Mouse (Mus musculus): Measurements from ENCODE around the gene Gabrb2.

Gene Gabrb2

GRCm38 (mm10) chr11:42418996-42419782 is at the start of gene Gabrb2:
Gene Gabrb2 (plus strand): TSS chr11:42419757.
- no peak for DNase-seq (ENCODE audit: low spot score in 2 of 2)

GRCm38 (mm10) chr11:42378983-42379382 is 40.6 kb upstream of the Gabrb2 start:
- DNase-seq (ENCODE audit: low spot score in 2 of 2) = no peak

GRCm38 (mm10) chr11:42386486-42386885 is 33.1 kb upstream of the Gabrb2 start:
- DNase-seq (ENCODE audit: low spot score in 2 of 2) = no peak

GRCm38 (mm10) chr11:42390682-42391290 is 28.8 kb upstream of the Gabrb2 start:
- DNase-seq (ENCODE audit: low spot score in 2 of 2) = peak; percentile 38 to 73

GRCm38 (mm10) chr11:42393451-42393850 is 26.1 kb upstream of the Gabrb2 start:
- no peak for DNase-seq (ENCODE audit: low spot score in 2 of 2)

GRCm38 (mm10) chr11:42419791-42420633 is 455 bp downstream of the Gabrb2 start:
- DNase-seq (ENCODE audit: low spot score in 2 of 2) = peak; percentile 43 to 59

GRCm38 (mm10) chr11:42420634-42421470 is 1.3 kb downstream of the Gabrb2 start:
- peak in 1 of 2 experiments; percentile 69 for DNase-seq (ENCODE audit: low spot score in 2 of 2)

- peak in 1 of 2 experiments; percentile 60 for DNase-seq (ENCODE audit: low spot score in 2 of 2)
Measured at GRCm38 (mm10) chr11:42423231-42423630, 3.7 kb downstream of the Gabrb2 start.

- DNase-seq (ENCODE audit: low spot score in 2 of 2) = no peak
Measured at GRCm38 (mm10) chr11:42431495-42431894, 11.9 kb downstream of the Gabrb2 start.

- DNase-seq (ENCODE audit: low spot score in 2 of 2) = no peak
Measured at GRCm38 (mm10) chr11:42438978-42439377, 19.4 kb downstream of the Gabrb2 start.

- DNase-seq (ENCODE audit: low spot score in 2 of 2) = no peak
Measured at GRCm38 (mm10) chr11:42443641-42444040, 24.1 kb downstream of the Gabrb2 start.

- no peak for DNase-seq (ENCODE audit: low spot score in 2 of 2)
Measured at GRCm38 (mm10) chr11:42448929-42449328, 29.4 kb downstream of the Gabrb2 start.

GRCm38 (mm10) chr11:42464136-42464535 is 44.6 kb downstream of the Gabrb2 start:
- no peak for DNase-seq (ENCODE audit: low spot score in 2 of 2)

- DNase-seq (ENCODE audit: low spot score in 2 of 2) = peak in 1 of 2 experiments; percentile 19
Measured at GRCm38 (mm10) chr11:42468381-42468780, 48.8 kb downstream of the Gabrb2 start.

- no peak for DNase-seq (ENCODE audit: low spot score in 2 of 2)
Measured at GRCm38 (mm10) chr11:42474523-42474922, 55.0 kb downstream of the Gabrb2 start.

GRCm38 (mm10) chr11:42487625-42488024 is 68.1 kb downstream of the Gabrb2 start:
- DNase-seq (ENCODE audit: low spot score in 2 of 2) = no peak

GRCm38 (mm10) chr11:42501166-42501565 is 81.6 kb downstream of the Gabrb2 start:
- no peak for DNase-seq (ENCODE audit: low spot score in 2 of 2)

- no peak for DNase-seq (ENCODE audit: low spot score in 2 of 2)
Measured at GRCm38 (mm10) chr11:42505436-42505835, 85.9 kb downstream of the Gabrb2 start.

GRCm38 (mm10) chr11:42505911-42506310 is 86.4 kb downstream of the Gabrb2 start:
- DNase-seq (ENCODE audit: low spot score in 2 of 2) = no peak

GRCm38 (mm10) chr11:42521960-42522359 is 102.4 kb downstream of the Gabrb2 start:
- no peak for DNase-seq (ENCODE audit: low spot score in 2 of 2)

- peak in 1 of 2 experiments; percentile 46 for DNase-seq (ENCODE audit: low spot score in 2 of 2)
Measured at GRCm38 (mm10) chr11:42528226-42528881, 108.8 kb downstream of the Gabrb2 start.
